Mouse (Mus musculus) spleen, postnatal 36 days (tissue): Measurements from ENCODE around the gene Nlgn1.

Experiments used
- DNase-seq, 2 experiments: peaks; one replicate each; pipeline ENCODE4 v3.0.0; 2022; ENCODE audit warnings: low spot score in 2 of 2, mixed read lengths in 1 of 2

Nlgn1 gene

GRCm38 (mm10) chr3:26201410-26201809 lies 130.8 kb downstream of the Nlgn1 start:
- DNase-seq = no peak

DNA sequence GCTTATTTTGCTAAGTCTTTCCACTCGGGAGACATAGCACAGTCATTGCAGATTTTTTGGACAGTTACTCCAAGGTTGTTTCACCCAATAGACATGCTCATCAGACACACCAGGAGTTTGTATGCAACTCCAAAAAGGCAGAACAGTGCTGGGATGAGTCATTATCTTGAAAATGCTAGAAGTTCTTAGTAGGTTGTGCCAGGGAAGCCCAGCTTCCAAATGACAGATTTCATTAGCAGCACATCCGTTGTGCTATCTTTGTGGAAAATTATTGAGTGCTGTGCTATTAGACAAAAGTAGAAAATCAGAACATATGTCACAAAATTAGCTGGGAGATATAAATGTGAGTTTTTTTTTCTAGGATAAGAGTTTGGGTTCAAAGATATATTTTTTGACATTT lies 137.3 kb downstream of the Nlgn1 start:
- no peak for DNase-seq

DNA sequence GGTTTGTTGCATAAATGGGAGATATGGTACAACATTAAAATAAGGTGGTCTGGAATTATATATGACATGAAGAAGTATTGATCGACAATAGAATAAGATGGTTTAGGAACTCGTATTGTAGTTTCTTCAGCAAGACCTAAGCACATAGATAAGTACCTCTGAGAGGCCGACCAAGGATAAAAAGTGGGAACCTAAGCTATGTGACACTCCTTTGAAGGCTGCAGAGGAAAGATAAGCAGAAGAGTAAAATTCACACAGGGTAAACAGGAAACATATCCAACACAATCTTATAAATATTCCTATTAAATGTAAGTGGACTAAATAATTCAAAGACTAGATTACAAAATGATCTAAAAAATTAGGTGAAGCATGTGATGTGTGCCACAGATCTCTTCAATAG lies 151.2 kb downstream of the Nlgn1 start:
- DNase-seq = no peak

- DNase-seq = no peak
Measured at GRCm38 (mm10) chr3:26175371-26175770, 156.9 kb downstream of the Nlgn1 start.

GRCm38 (mm10) chr3:26174257-26174656 lies 158.0 kb downstream of the Nlgn1 start:
- DNase-seq = no peak

DNA sequence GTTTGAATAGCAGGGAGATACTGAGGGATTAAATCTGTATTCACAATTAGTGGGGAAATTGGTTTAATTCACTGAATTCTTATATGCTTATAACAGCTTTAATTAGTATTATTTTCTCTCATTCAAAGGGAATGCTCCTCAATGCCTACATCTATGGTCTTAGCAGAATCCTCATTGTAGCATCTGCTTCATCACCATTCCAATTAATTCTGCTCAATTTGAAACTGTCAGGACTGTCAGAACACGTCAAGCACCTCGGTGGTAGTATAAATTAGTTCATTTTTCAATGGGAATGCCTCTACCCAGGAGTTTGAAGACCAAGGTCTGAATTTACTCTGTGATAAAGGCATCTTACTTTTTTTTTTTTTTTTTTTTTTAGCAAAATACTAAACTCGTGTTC lies 158.6 kb downstream of the Nlgn1 start:
- DNase-seq = no peak

DNA sequence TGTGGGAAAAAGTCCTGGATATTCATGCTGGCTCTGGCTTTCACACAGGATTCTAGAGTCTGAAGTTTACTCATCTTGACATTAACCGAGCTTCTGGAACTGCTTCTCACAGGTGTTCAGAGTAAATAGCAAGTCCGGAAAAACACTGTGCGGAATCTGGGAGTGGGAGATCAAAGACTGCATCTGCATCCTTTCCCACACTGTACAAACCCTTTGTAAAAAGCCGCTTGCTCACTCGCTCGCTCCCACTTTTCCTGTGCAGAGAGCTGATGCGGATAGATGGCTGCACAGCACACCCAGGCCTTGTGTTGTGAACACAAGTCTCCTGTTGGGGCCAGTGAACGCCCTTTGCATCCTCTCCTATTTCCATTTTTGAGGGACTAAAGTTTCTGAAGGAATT lies 165.5 kb downstream of the Nlgn1 start:
- no peak for DNase-seq

GRCm38 (mm10) chr3:26153782-26154181 lies 178.5 kb downstream of the Nlgn1 start:
- no peak for DNase-seq

DNA sequence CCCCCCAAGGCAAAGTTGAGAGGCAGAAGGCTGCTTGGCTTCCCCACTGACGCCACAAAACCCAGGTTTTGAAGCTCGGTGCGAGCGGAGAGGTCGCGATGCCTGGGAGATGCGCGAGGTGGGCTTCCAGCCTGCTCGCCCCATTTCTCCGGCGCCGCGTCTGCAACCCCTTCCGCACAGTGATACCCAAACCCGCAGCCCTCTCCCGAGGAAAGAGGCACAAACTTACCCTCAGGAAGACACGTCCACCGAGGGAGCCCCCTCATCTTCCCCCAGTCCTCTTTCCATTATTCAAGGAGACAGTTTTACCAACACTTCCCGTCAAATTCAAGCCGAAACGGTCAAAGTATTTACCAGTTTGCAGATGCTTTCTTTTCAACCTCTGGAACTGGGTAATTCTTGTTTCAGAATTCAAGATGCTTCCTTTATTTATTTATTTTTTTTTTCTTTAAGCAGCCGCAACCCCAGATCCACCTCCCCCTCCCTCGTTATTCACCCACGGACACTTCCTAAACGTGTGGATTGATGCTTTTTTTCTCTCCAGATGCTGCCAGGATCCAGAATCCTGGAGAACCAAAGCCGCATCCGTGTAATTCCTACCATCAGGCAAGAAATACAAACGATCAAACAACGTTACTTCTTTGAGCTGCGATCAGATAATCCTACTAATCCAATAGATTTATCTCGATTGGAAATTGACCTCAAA lies 179.1 kb downstream of the Nlgn1 start:
- no peak for DNase-seq

- no peak for DNase-seq
Measured at GRCm38 (mm10) chr3:26152510-26153035, 179.7 kb downstream of the Nlgn1 start.

GRCm38 (mm10) chr3:26151351-26152020 lies 180.8 kb downstream of the Nlgn1 start:
- DNase-seq = no peak

GRCm38 (mm10) chr3:26146174-26146573 lies 186.1 kb downstream of the Nlgn1 start:
- DNase-seq = no peak

- DNase-seq = no peak
Measured at GRCm38 (mm10) chr3:26145441-26145840, 186.8 kb downstream of the Nlgn1 start.

- no peak for DNase-seq
Measured at GRCm38 (mm10) chr3:26141590-26141989, 190.7 kb downstream of the Nlgn1 start.

GRCm38 (mm10) chr3:26134839-26135651 lies 197.2 kb downstream of the Nlgn1 start:
- DNase-seq = no peak

GRCm38 (mm10) chr3:26130919-26131318 lies 201.3 kb downstream of the Nlgn1 start:
- no peak for DNase-seq

DNA sequence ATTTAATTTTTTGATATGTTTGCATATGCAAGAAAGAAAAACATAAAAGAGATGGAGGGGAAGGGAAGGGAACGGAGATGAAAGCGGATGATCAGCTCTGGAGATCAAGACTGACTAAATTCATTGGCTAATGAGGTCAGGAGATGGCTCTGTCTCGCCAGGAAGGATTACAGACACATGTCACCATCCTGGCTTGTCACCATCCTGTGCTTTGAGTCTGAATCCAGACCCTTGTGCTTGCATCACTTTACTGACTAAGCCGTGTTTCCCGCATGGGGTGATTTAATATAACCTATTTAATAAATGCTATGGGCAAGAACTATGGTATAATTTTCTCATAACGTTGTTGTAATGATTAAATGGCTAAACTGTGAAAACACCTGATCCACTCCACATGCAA lies 202.8 kb downstream of the Nlgn1 start:
- no peak for DNase-seq

DNA sequence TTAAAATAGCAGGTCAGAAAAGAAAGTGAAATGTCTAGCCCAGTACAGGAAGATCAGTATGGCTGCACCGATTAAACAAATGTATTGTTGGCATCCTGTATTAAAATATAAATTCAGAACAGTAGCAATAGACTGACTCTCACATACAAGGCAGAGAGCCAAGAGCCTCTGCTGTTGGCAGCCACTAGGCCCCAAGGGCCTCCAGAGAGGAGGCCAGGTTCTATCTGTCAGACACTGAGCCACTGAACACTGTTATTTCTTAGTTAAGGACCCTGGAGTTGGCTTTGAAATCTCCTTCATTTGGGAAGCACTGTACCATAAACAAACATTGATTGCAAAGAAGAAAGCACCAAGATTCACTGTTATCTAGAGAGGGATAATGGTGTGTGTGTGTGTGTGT lies 215.2 kb downstream of the Nlgn1 start:
- DNase-seq = no peak

DNA sequence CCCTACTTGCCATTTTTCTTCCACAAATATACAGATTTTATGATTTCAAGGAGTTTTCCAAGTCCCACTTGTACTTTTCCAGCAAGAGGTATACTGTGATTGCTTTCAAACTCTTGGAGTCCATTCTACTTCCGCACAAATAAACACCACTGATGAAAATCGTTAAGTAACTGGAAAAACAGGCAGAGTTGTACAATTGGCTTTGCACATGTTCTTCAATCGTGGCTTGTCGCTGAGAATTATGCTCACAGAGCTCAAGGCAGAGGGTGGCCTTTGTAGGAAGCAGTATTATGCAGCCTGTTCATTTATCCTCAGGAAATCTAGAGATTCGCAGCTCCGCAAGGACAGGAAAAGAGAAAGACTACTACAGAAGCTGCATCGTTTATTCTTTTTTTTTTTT lies 225.9 kb downstream of the Nlgn1 start:
- no peak for DNase-seq

- no peak for DNase-seq
Measured at GRCm38 (mm10) chr3:26105528-26105927, 226.7 kb downstream of the Nlgn1 start.

DNA sequence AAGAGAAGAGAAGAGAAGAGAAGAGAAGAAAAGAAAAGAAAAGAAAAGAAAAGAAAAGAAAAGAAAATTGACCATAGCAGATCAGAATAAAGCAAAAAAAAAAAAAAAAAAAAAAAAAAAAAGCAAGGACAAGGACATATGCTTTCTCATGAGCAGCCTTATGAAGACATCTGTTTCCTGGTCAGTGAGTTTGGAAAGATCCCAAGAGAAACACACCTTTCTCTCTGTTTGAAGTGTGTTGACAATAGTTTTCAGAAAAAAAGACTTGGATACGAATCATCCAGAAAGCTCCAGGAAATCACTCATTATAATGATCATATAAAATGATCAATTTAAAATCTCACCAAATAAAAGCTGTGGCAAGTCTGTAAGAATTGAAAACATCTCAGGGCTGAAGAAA lies 230.0 kb downstream of the Nlgn1 start:
- no peak for DNase-seq

- no peak for DNase-seq
Measured at GRCm38 (mm10) chr3:26095551-26095950, 236.7 kb downstream of the Nlgn1 start.
